Mouse (Mus musculus) yolk sac, embryonic 10.5 days (tissue): ENCODE results near the gene Fyn.
A peak's percentile ranks its signal among the peaks of the same experiment; 100 is the strongest.

Source experiments
- DNase-seq: peaks from one replicate; pipeline ENCODE4 v3.0.0-alpha.2; 2017; ENCODE audit warnings: low spot score

Gene Fyn

GRCm38 (mm10) chr10:39379287-39379686, 10.6 kb downstream of the Fyn start:
- no peak for DNase-seq

GRCm38 (mm10) chr10:39379721-39380370, 11.2 kb downstream of the Fyn start:
- DNase-seq, result peak; percentile 84

GRCm38 (mm10) chr10:39385259-39385658, 16.6 kb downstream of the Fyn start:
- DNase-seq, result no peak

GRCm38 (mm10) chr10:39386203-39386602, 17.5 kb downstream of the Fyn start:
- no peak for DNase-seq

GRCm38 (mm10) chr10:39387024-39387423, 18.4 kb downstream of the Fyn start:
- DNase-seq, result no peak

- DNase-seq, result no peak
Observed at GRCm38 (mm10) chr10:39387556-39387955, 18.9 kb downstream of the Fyn start.

GRCm38 (mm10) chr10:39388144-39388543, 19.5 kb downstream of the Fyn start:
- DNase-seq, result no peak

GRCm38 (mm10) chr10:39389451-39389891, 20.8 kb downstream of the Fyn start:
- DNase-seq, result no peak

- no peak for DNase-seq
Observed at GRCm38 (mm10) chr10:39390541-39390940, 21.9 kb downstream of the Fyn start.

- no peak for DNase-seq
Observed at GRCm38 (mm10) chr10:39392900-39393483, 24.3 kb downstream of the Fyn start.

- no peak for DNase-seq
Observed at GRCm38 (mm10) chr10:39395544-39395943, 26.9 kb downstream of the Fyn start.

GRCm38 (mm10) chr10:39398924-39399323, 30.3 kb downstream of the Fyn start:
- DNase-seq, result no peak

- DNase-seq, result no peak
Observed at GRCm38 (mm10) chr10:39400155-39400554, 31.5 kb downstream of the Fyn start.

- no peak for DNase-seq
Observed at GRCm38 (mm10) chr10:39402487-39402886, 33.8 kb downstream of the Fyn start.

- no peak for DNase-seq
Observed at GRCm38 (mm10) chr10:39403706-39404105, 35.1 kb downstream of the Fyn start.

GRCm38 (mm10) chr10:39404175-39404574, 35.5 kb downstream of the Fyn start:
- DNase-seq, result no peak

GRCm38 (mm10) chr10:39405982-39406797, 37.5 kb downstream of the Fyn start:
- DNase-seq, result no peak

GRCm38 (mm10) chr10:39406798-39407189, 38.1 kb downstream of the Fyn start:
- no peak for DNase-seq

GRCm38 (mm10) chr10:39407553-39407952, 38.9 kb downstream of the Fyn start:
- DNase-seq, result no peak

GRCm38 (mm10) chr10:39409602-39410001, 40.9 kb downstream of the Fyn start:
- no peak for DNase-seq

- no peak for DNase-seq
Observed at GRCm38 (mm10) chr10:39410151-39410649, 41.5 kb downstream of the Fyn start.

GRCm38 (mm10) chr10:39411857-39412559, 43.4 kb downstream of the Fyn start:
- DNase-seq, result no peak
